Mouse (Mus musculus): ENCODE data around the gene Pcdh20. TPM values are rescaled to one million over a fixed set of nuclear protein-coding genes. Genes with fewer than 3 reads are reported as not detected.

The Pcdh20 gene
- polyA plus RNA-seq, 1 experiment from 2014 or later: 5.2 TPM

DNA sequence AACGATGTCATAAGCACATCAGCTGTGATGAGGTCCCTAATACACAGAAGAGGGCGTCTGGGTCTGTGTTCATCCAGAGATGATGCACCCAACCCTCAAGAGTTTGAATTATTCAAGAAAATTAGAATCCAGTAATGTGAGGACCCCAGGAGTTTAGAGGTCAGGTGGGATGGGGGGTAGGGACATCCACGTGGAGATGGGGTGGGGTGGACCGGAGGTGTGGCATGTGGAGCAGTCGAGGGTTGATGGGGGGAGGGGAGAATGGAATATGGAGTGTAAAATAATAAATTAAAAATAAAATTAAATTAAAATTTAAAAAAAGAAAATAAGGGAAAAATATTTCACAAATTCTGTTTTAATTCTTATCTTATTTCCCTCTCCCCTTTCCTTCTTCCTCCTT is 27.9 kb downstream of the Pcdh20 start:
- Histone ChIP-seq H3K4me1 (ENCODE audit: control insufficient read depth, insufficient read depth, low read length) (no peaks in the 10 kb centered on the region), H3K36me3 (ENCODE audit: control insufficient read depth, insufficient read depth, low read length) (no peaks in the 10 kb centered on the region), H3K27me3 (replicated peaks; ENCODE audit: control insufficient read depth, insufficient read depth, low read length) (no peaks in the 10 kb centered on the region), H3K9me3 (replicated peaks; ENCODE audit: control insufficient read depth, low read length) (no peaks in the 10 kb centered on the region), H3K4me2 (ENCODE audit: low read length) (no peak overlapping the region), H3K9ac (ENCODE audit: low read length) (no peak overlapping the region), H3K27ac (ENCODE audit: low read depth, low read length) (no peak overlapping the region), H3K4me3 (ENCODE audit: low read depth, low read length) (no peak overlapping the region)
- WGBS: 80% methylated on average over 5 of the region's 5 CpGs
- no peak for ATAC-seq
- no peak for DNase-seq (ENCODE audit: low spot score)

DNA sequence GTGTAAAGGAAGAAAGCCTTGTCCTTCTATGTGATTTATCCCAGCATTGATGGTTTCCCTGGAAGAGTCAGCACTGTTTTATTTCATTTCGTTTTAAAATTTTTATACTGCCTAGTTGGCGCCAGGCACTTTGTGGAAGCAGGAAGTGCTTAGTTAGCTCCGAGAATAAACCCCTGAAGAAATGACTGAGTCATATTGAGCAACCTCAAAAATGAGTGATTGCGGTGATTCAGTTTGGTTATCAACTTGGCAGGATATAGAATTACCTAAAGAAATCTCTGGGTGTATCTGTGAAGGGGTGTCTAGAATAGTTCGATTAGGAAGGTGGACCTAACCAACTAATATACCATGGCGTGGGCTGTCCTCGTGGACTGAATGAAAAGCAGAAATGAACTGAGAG is 41.8 kb downstream of the Pcdh20 start:
- Histone ChIP-seq H3K4me2 (ENCODE audit: low read length) (no peak overlapping the region), H3K27me3 (replicated peaks; ENCODE audit: control insufficient read depth, insufficient read depth, low read length) (no peaks in the 10 kb centered on the region), H3K4me1 (ENCODE audit: control insufficient read depth, insufficient read depth, low read length) (no peaks in the 10 kb centered on the region), H3K27ac (ENCODE audit: low read depth, low read length) (no peak overlapping the region), H3K36me3 (ENCODE audit: control insufficient read depth, insufficient read depth, low read length) (no peaks in the 10 kb centered on the region), H3K9me3 (replicated peaks; ENCODE audit: control insufficient read depth, low read length) (no peaks in the 10 kb centered on the region), H3K4me3 (ENCODE audit: low read depth, low read length) (no peak overlapping the region), H3K9ac (ENCODE audit: low read length) (no peak overlapping the region)
- no peak for DNase-seq (ENCODE audit: low spot score)
- WGBS: 93% methylated on average over 7 of the region's 7 CpGs
- no peak for ATAC-seq

DNA sequence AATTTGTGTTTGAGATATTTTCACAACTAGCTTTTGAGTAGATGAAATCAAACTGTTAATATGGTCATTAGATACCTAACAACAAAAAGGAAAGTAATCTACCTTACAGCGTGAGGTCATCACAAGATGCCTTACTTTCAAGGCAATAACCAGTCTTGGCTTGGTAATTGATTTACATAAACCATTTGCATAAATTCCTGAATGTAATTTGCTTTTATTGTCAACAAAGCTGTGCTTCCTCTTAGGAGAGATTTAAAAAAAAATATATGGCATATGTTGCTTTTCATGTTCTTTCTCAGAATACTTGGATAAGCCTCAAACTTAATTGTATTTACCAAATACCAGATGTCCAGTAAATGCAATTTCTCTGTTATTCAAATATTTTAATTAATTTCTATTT is 43.8 kb downstream of the Pcdh20 start:
- H3K36me3 ChIP-seq (ENCODE audit: control insufficient read depth, insufficient read depth, low read length): no peaks in the 10 kb centered on the region
- no peaks in the 10 kb centered on the region for H3K4me1 ChIP-seq (ENCODE audit: control insufficient read depth, insufficient read depth, low read length)
- 62% methylated on average over 1 of the region's 1 CpGs for WGBS
- ATAC-seq (peak; percentile 61; the same call in 1 of the 2 replicates), DNase-seq (ENCODE audit: low spot score) (peak; percentile 72)
- H3K27ac ChIP-seq (ENCODE audit: low read depth, low read length): no peak overlapping the region
- H3K4me3 ChIP-seq (ENCODE audit: low read depth, low read length): no peak overlapping the region
- H3K4me2 ChIP-seq (ENCODE audit: low read length): no peak overlapping the region
- H3K9ac ChIP-seq (ENCODE audit: low read length): no peak overlapping the region
- no peaks in the 10 kb centered on the region for H3K9me3 ChIP-seq (replicated peaks; ENCODE audit: control insufficient read depth, low read length)
- H3K27me3 ChIP-seq (replicated peaks; ENCODE audit: control insufficient read depth, insufficient read depth, low read length): no peaks in the 10 kb centered on the region
